Mouse (Mus musculus) stomach, embryonic 16.5 days (tissue): ENCODE results near the gene Med23. TPM values are rescaled to one million over a fixed set of nuclear protein-coding genes. Genes with fewer than 3 reads are reported as not detected.

ENCODE experiments used
- ATAC-seq: fragments of 200-750 bp; cut with Nextera tagmentation; 2 replicates; pipeline ENCODE4 v1.8.0; 2017; ENCODE audit warnings: moderate number of reproducible peaks, moderate TSS enrichment; ENCODE audit not compliant: insufficient read depth, low FRiP score
- H3K27ac ChIP-seq: fragments of 300-500 bp; sonication (generic); 2 replicates; pipeline ENCODE4 v1.5.1; 2014; ENCODE audit warnings: low read length
- H3K27me3 ChIP-seq: fragments of 300-500 bp; sonication (generic); 2 replicates; pipeline ENCODE4 v1.6.1; 2014; ENCODE audit warnings: low read length, control low read depth, mixed read lengths; ENCODE audit not compliant: control insufficient read depth, insufficient read depth
- H3K36me3 ChIP-seq: fragments of 300-500 bp; sonication (generic); 2 replicates; pipeline ENCODE4 v1.6.1; 2014; ENCODE audit warnings: low read length; ENCODE audit not compliant: control insufficient read depth, insufficient read depth
- H3K4me1 ChIP-seq: fragments of 300-500 bp; sonication (generic); 2 replicates; pipeline ENCODE4 v1.6.1; 2014; ENCODE audit warnings: low read length, control low read depth, mixed read lengths; ENCODE audit not compliant: control insufficient read depth, insufficient read depth
- H3K4me2 ChIP-seq: fragments of 300-500 bp; sonication (generic); 2 replicates; pipeline ENCODE4 v1.6.1; 2014; ENCODE audit warnings: low read depth, low read length, mixed read lengths
- H3K4me3 ChIP-seq: fragments of 300-500 bp; sonication (generic); replicated peaks from 2 replicates; pipeline ENCODE4 v1.5.1; 2014; ENCODE audit warnings: mild to moderate bottlenecking, low read length
- H3K9ac ChIP-seq: fragments of 300-500 bp; sonication (generic); 2 replicates; pipeline ENCODE4 v1.6.1; 2014; ENCODE audit warnings: low read length
- H3K9me3 ChIP-seq: fragments of 300-500 bp; sonication (generic); replicated peaks from 2 replicates; pipeline ENCODE4 v1.6.1; 2016; ENCODE audit warnings: low read length, control low read depth; ENCODE audit not compliant: control insufficient read depth
- WGBS: fragments of 180-500 bp; shearing (Covaris S2); extraction: QIAGEN DNeasy Blood & Tissue Kit; methylation state at CpG from one replicate; pipeline ENCODE4 v1.1.7; 2014; 5-methylcytosine and 5-hydroxymethylcytosine counted together
- polyA plus RNA-seq: library from polyadenylated mRNA; unstranded; fragments of >200 nt; fragmentation: Nextera tagmentation; extraction: Ambion mirVana; gene quantifications from 2 replicates; pipeline ENCODE4 v1.2.1, GENCODE M21; 2015

Gene Med23
- 17.4 and 17.8 TPM in 2 replicates for polyA plus RNA-seq

DNA sequence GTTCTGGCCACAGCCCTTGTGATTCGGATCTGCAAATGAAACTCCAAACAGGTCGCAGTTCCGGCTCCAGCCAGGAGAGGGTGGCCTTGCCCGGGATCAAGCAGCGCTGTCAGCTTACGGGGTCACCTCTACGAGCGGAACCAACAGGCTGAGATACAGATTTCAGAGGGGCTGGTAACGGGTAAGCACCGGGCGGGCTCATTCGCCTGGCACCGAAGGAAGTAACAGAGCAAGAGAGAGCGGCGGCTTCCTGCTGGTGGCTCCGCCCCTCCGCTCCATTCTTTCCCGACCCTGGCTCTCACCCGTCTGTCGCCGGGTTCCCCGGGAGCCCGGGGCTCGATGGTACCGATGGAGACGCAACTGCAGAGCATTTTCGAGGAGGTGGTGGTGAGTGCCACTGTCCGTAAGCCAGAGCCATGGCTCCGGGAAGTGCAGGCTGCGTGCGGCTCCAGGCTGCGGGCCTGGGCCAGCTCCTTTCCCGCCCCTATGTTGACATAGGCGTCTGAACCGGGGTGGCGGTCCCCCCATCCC lies at the start of gene Med23:
Med23 (plus strand) TSS at position 227 of the 531 bp plus-strand sequence.
- Histone ChIP-seq H3K27ac (no peak within 1 kb of the TSS), H3K4me3 (peak within 1 kb of the TSS; percentile 61), H3K4me1 (no peaks in the 10 kb centered on the region), H3K27me3 (no peaks in the 10 kb centered on the region), H3K9me3 (no peaks in the 10 kb centered on the region), H3K36me3 (no peaks in the 10 kb centered on the region), H3K4me2 (peak within 1 kb of the TSS; percentile 64), H3K9ac (peak within 1 kb of the TSS; percentile 85)
- ATAC-seq = peak; percentile 100
- under 1% methylated on average over 36 of the region's 36 CpGs for WGBS

DNA sequence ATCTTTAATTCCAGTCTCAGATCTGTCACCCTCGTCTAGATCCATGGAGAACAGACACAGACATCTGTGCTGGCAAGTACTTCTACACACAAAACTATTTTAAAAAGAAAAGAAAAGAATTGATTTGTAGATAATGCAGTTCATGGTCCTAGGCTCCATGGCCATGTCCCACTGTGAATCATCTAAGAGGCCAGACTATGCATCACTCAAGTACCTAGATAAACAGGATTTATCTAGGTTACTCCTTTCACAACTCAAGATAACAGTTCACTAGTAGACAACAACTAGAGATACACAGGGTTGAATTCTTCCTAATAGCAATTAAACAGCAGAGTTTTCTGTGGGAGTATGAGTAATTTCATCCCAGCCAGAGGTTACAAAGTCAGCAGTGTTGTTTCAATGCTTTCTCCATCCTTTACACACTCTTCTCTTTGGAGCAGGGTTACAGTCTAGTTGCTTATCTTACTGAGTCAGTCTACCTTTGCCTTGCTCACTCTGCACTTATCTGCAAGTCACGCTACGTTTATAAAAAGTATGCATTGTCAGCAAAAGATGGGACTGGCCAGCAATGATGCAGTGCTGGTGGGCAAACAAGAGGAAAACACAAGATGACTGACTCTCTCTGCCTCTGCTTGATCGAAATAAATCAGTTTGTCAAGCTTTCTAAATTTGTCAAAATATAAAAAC lies 47.7 kb upstream of the Med23 start:
- Histone ChIP-seq H3K36me3 (no peaks in the 10 kb centered on the region), H3K4me2 (no peak overlapping the region), H3K27me3 (no peaks in the 10 kb centered on the region), H3K4me1 (peaks cover 8% of the 10 kb centered on the region), H3K27ac (no peak overlapping the region), H3K4me3 (no peak overlapping the region), H3K9ac (no peak overlapping the region), H3K9me3 (no peaks in the 10 kb centered on the region)
- no peak for ATAC-seq
- 52% methylated on average over 4 of the region's 4 CpGs for WGBS

DNA sequence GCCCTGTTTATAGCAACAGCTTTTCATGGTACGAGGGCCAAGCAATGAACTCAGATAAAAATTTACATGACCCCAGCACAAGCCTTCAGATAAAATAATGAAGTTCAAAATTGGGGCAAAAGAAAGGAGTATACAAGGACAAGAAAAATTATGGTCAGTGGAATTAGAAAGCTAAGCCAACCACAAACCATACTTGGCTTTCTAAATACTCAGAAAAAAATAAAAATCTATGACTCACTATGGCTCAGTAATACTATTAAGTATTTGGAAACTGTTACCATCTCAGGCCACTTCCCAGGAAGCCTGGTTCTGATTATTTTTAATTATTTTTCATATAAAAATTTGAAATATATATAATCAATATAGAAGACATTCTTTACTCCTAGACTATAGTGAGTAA lies 46.9 kb upstream of the Med23 start:
- 0 out of 2 replicates have a peak, but pooled peaks have one; percentile 44 for ATAC-seq
- Histone ChIP-seq H3K4me2 (no peak overlapping the region), H3K9me3 (no peaks in the 10 kb centered on the region), H3K36me3 (no peaks in the 10 kb centered on the region), H3K27ac (no peak overlapping the region), H3K4me1 (peaks cover 8% of the 10 kb centered on the region), H3K4me3 (no peak overlapping the region), H3K9ac (no peak overlapping the region), H3K27me3 (no peaks in the 10 kb centered on the region)
- WGBS = 64% methylated on average over 1 of the region's 1 CpGs

DNA sequence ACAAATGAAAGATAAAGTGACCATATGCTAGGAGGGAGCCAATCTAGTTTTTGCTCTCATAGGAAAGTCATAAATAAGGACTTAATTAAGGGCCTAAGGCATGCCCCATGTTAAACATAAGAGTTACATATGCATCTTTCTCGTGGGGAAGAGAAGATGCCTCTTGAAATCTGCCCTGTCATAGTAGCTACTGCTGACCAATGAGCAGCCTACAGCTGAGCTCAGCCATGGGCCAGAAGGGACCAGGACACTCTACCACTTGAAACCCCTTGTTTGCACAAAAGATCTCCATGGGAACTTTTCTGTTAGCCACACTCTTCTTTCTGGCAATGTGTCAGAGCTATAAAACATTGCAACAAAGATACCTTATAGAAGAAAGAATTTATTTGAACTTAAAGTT lies 46.5 kb upstream of the Med23 start:
- H3K4me3 ChIP-seq = no peak overlapping the region
- no peaks in the 10 kb centered on the region for H3K9me3 ChIP-seq
- ATAC-seq = no peak
- H3K9ac ChIP-seq = no peak overlapping the region
- 16% methylated on average over 1 of the region's 1 CpGs for WGBS
- peaks cover 8% of the 10 kb centered on the region for H3K4me1 ChIP-seq
- no peaks in the 10 kb centered on the region for H3K27me3 ChIP-seq
- no peak overlapping the region; the same call in 1 of the 2 replicates for H3K4me2 ChIP-seq
- H3K36me3 ChIP-seq = no peaks in the 10 kb centered on the region
- H3K27ac ChIP-seq = peak overlapping the region; percentile 48

DNA sequence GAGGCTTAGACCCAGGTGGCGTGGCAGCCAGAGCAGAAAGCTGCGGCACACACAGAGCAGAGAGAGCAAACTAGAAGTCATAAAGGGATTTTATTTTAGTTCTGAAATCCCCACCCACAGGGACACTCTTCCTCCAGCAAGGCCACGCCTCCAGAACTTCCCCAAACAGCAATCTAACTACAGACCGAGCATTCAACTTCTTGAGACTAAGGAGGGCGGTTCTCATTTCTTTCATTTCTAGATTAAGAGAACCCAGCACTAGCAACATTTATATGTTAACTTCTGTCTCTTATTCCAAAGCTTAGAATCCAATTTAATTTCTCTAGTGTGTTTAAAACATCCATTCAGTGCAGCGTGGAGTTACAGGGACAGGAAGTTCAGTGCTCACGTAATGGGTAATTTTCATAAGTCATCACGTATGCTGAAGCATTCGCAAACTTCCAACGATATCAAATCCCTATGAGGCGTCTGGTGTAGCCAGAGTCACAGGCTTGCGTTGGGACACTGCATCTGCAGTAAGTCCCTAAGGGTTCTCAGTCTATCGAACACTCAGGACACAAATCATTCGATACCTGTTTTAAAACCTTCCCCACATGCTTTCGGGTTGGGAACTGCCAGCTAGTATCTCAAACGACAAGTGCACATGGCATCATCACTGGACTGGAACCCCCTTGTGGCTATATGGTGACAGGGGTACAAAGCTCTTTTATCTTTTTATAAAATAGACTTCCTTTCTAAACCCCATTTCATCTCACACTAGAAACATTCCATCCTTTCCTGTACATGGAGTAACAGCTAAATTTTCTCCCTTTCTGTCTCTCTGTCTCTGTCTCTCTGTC lies 45.9 kb upstream of the Med23 start:
- no peak overlapping the region for H3K9ac ChIP-seq
- H3K9me3 ChIP-seq = no peaks in the 10 kb centered on the region
- H3K36me3 ChIP-seq = no peaks in the 10 kb centered on the region
- no peak overlapping the region; the same call in 1 of the 2 replicates for H3K4me2 ChIP-seq
- ATAC-seq = peak; percentile 27; the same call in 1 of the 2 replicates
- no peaks in the 10 kb centered on the region for H3K27me3 ChIP-seq
- peaks cover 8% of the 10 kb centered on the region for H3K4me1 ChIP-seq
- peak overlapping the region; percentile 48 for H3K27ac ChIP-seq
- 61% methylated on average over 16 of the region's 16 CpGs for WGBS
- no peak overlapping the region for H3K4me3 ChIP-seq

DNA sequence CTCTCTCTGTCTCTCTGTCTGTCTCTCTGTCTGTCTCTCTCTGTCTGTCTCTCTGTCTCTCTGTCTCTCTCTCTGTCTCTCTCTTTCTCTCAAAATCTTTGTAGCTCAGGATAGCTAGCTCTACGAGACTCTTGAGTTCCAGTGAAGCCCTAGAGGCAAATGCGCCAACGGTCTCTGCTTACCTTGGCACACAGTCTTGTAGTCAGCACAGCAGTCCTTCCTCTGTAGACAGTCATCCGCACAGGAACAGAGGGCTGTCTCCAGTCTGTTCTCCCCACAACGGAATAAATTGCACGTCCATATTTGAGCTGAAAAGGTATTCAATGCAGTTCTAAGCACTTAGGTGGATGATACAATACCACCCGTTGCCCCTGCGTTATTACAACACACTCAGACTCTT lies 45.2 kb upstream of the Med23 start:
- no peak overlapping the region for H3K4me3 ChIP-seq
- H3K4me2 ChIP-seq = no peak overlapping the region
- H3K4me1 ChIP-seq = peaks cover 8% of the 10 kb centered on the region
- no peak overlapping the region for H3K27ac ChIP-seq
- no peaks in the 10 kb centered on the region for H3K27me3 ChIP-seq
- no peak overlapping the region for H3K9ac ChIP-seq
- whole genome bisulfite sequencing = 84% methylated on average over 8 of the region's 8 CpGs
- H3K36me3 ChIP-seq = no peaks in the 10 kb centered on the region
- ATAC-seq = no peak
- H3K9me3 ChIP-seq = no peaks in the 10 kb centered on the region

DNA sequence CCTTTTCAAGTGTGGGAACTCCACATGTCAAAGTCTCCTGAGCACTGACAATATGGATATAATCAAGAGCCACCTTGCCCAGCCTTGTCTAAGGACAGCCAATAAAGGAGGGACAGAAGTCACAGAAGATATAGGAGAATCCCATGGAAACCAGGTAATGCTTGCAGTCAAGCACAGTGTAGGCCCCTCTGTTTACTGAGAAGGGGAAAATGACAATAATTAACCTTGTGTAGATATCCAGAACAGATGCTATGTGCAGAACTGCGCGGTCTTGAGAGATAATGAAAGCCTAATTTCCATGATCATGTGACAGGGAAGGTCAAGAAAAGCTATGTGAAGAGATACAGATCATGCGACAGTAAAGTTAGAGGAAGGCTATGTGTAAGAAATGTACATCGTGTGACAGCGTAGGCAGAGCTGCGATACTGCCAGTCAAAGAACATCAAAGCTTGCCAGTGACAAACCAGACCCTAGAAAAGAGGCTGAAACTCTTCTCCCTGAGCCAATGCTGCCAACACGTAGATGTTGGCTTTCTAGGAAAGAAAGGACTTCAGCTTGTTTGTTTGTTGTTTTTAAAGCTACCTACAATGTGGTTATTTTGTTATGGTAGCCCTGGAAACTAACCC lies 44.2 kb upstream of the Med23 start:
- Histone ChIP-seq H3K27ac (no peak overlapping the region), H3K4me2 (no peak overlapping the region), H3K9me3 (no peaks in the 10 kb centered on the region), H3K9ac (no peak overlapping the region), H3K4me1 (peaks cover 8% of the 10 kb centered on the region), H3K27me3 (no peaks in the 10 kb centered on the region), H3K4me3 (no peak overlapping the region), H3K36me3 (no peaks in the 10 kb centered on the region)
- 76% methylated on average over 7 of the region's 7 CpGs for WGBS
- ATAC-seq = no peak

DNA sequence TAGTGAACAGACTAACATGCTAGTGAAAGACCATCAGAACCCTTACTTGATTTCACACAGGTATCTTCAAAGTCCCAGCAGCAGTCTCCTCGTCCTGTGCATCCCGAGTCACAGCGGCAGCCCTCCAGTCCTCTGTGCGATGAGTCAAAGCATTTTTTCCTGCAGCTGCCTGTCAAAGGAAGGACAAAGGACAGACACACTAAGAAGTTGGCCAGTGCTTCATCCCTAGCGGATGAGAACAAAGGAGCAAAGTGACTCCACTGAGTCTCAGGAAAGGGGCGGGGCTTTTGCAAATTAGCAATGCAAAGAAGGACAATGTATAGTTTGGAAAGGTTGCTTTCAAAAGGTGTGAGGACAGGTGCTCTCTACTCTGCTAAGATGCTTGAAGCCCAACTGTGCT lies 43.7 kb upstream of the Med23 start:
- no peak overlapping the region for H3K4me3 ChIP-seq
- 50% methylated on average over 6 of the region's 6 CpGs for WGBS
- H3K27ac ChIP-seq = no peak overlapping the region

More for the DNA sequence above, 43.7 kb upstream of the Med23 start:
- peaks cover 8% of the 10 kb centered on the region for H3K4me1 ChIP-seq
- H3K27me3 ChIP-seq = no peaks in the 10 kb centered on the region
- no peaks in the 10 kb centered on the region for H3K36me3 ChIP-seq
- no peak overlapping the region for H3K9ac ChIP-seq
- H3K9me3 ChIP-seq = no peaks in the 10 kb centered on the region
- H3K4me2 ChIP-seq = no peak overlapping the region
- no peak for ATAC-seq
